ENCODE assay signal across 25 mouse cellular contexts in genomic region chr4:129108624-129109023, GRCm38 (mm10). TPM values are rescaled to one million over a fixed set of nuclear protein-coding genes. Genes with fewer than 3 reads are reported as not detected.
"Had no signal": no experiment of that assay in that cellular context is flagged by ENCODE, and none has a peak within 500 bp of the region (broad histone marks: within the 10 kb centered on the region; RNA-seq: fewer than 3 reads in every experiment).

No protein-coding gene starts in this region.

- H3K36me3 ChIP-seq: liver, embryonic 13.5 days; neural tube, embryonic 12.5 days; neural tube, embryonic 15.5 days; stomach, embryonic 15.5 days had no signal

- H3K9me3 ChIP-seq: liver, embryonic 13.5 days; neural tube, embryonic 12.5 days; neural tube, embryonic 15.5 days; stomach, embryonic 15.5 days had no signal

- H3K4me3 ChIP-seq: left cerebral cortex, adult 2 months; liver, embryonic 13.5 days; neural tube, embryonic 12.5 days; neural tube, embryonic 15.5 days; stomach, embryonic 15.5 days had no signal

- H3K9ac ChIP-seq: liver, embryonic 13.5 days; neural tube, embryonic 12.5 days; neural tube, embryonic 15.5 days; stomach, embryonic 15.5 days had no signal

- H3K4me2 ChIP-seq: liver, embryonic 13.5 days; midbrain, embryonic 11.5 days; neural tube, embryonic 12.5 days; neural tube, embryonic 15.5 days; stomach, embryonic 15.5 days had no signal

- H3K27ac ChIP-seq: left cerebral cortex, adult 2 months; liver, embryonic 13.5 days; neural tube, embryonic 12.5 days; neural tube, embryonic 15.5 days; stomach, embryonic 15.5 days had no signal

- DNase-seq: kidney, postnatal 14 days; layer of hippocampus, postnatal 36 days; liver, embryonic 13.5 days; lung, adult 2 months; lung, postnatal 14 days; lung, postnatal 4 days; midbrain, embryonic 14.5 days; right cerebral cortex, adult 18-20 months; right cerebral cortex, postnatal 14 days; right cerebral cortex, postnatal 4 days; spleen, adult 18-20 months; thymus, postnatal 25 days had no signal

RNA-seq across cellular contexts. Expression of gene Tmem54, which starts 3.3 kb away (rescaled TPM):
- total RNA-seq: layer of hippocampus, adult 8-10 months; layer of hippocampus, postnatal 10 days; layer of hippocampus, postnatal 36 days; left cerebral cortex, adult 2 months; left cerebral cortex, postnatal 10 days; left cerebral cortex, postnatal 36 days; liver, adult 2 months; megakaryocyte-erythroid progenitor cell, adult 5-6 weeks had no signal
- polyA plus RNA-seq: midbrain, embryonic 14.5 days; midbrain, postnatal 0 days; neural tube, embryonic 15.5 days had no signal

RNA-seq across cellular contexts. Expression of gene Hpca, which starts 13.2 kb away (rescaled TPM):
- total RNA-seq: megakaryocyte progenitor cell, adult 5-6 weeks; megakaryocyte-erythroid progenitor cell, adult 5-6 weeks had no signal
- polyA plus RNA-seq: lung, adult 2 months had no signal

RNA-seq across cellular contexts. Expression of gene Fndc5, which starts 28.2 kb away (rescaled TPM):
- total RNA-seq: megakaryocyte progenitor cell, adult 5-6 weeks had no signal
